Mouse (Mus musculus) heart, embryonic 13.5 days (tissue): Measurements from ENCODE around the gene Ccdc155. TPM values are rescaled to one million over a fixed set of nuclear protein-coding genes. Genes with fewer than 3 reads are reported as not detected.

Source experiments
- ATAC-seq: fragments of 200-750 bp; cut with Nextera tagmentation; 2 replicates; pipeline ENCODE4 v1.8.0; 2017; ENCODE audit warnings: moderate TSS enrichment; ENCODE audit not compliant: insufficient number of reproducible peaks, low FRiP score, low TSS enrichment; ENCODE audit errors: extremely low read depth
- H3K27ac ChIP-seq: fragments of 300-500 bp; sonication (generic); replicated peaks from 2 replicates; pipeline ENCODE4 v1.5.1; 2015; ENCODE audit warnings: moderate library complexity, mild to moderate bottlenecking, inconsistent platforms
- H3K27me3 ChIP-seq: fragments of 300-500 bp; sonication (generic); replicated peaks from 2 replicates; pipeline ENCODE4 v1.6.1; 2015; ENCODE audit warnings: mild to moderate bottlenecking, inconsistent platforms
- H3K36me3 ChIP-seq: fragments of 300-500 bp; sonication (generic); 2 replicates; pipeline ENCODE4 v1.6.1; 2015; ENCODE audit warnings: mild to moderate bottlenecking, inconsistent platforms
- H3K4me1 ChIP-seq: fragments of 300-500 bp; sonication (generic); 2 replicates; pipeline ENCODE4 v1.6.1; 2015; ENCODE audit warnings: inconsistent platforms
- H3K4me2 ChIP-seq: fragments of 300-500 bp; sonication (generic); 2 replicates; pipeline ENCODE4 v1.6.1; 2015; ENCODE audit warnings: inconsistent platforms, mild to moderate bottlenecking, moderate library complexity
- H3K4me3 ChIP-seq: fragments of 300-500 bp; sonication (generic); 2 replicates; pipeline ENCODE4 v1.5.1; 2015; ENCODE audit warnings: moderate library complexity, mild to moderate bottlenecking, inconsistent platforms
- H3K9ac ChIP-seq: fragments of 300-500 bp; sonication (generic); 2 replicates; pipeline ENCODE4 v1.6.1; 2015; ENCODE audit warnings: inconsistent platforms, mild to moderate bottlenecking, moderate library complexity
- H3K9me3 ChIP-seq: fragments of 300-500 bp; sonication (generic); 2 replicates; pipeline ENCODE4 v1.6.1; 2016; ENCODE audit warnings: inconsistent platforms
- WGBS: fragments of 180-500 bp; shearing (Covaris S2); methylation state at CpG from one replicate; pipeline ENCODE4 v1.1.7; 2015; ENCODE audit warnings: mixed read lengths; 5-methylcytosine and 5-hydroxymethylcytosine counted together
- polyA plus RNA-seq: library from polyadenylated mRNA; unstranded; fragments of >200 nt; fragmentation: Nextera tagmentation; extraction: Ambion mirVana; gene quantifications from 2 replicates; pipeline ENCODE4 v1.2.1, GENCODE M21; 2015

Gene Ccdc155
- polyA plus RNA-seq, 1 experiment from 2014 or later, result 0.51 TPM

- Histone ChIP-seq H3K27ac (no peak overlapping the region), H3K27me3 (peaks cover 59% of the 10 kb centered on the region), H3K4me1 (peaks cover 24% of the 10 kb centered on the region), H3K4me3 (peak overlapping the region; percentile 53; the same call in 1 of the 2 replicates), H3K9me3 (no peaks in the 10 kb centered on the region), H3K36me3 (peaks cover 29% of the 10 kb centered on the region), H3K4me2 (peak overlapping the region; percentile 81; the same call in 1 of the 2 replicates), H3K9ac (no peak overlapping the region; the same call in 1 of the 2 replicates)
- no peak for ATAC-seq
- WGBS, result 70% methylated on average over 9 of the region's 9 CpGs
These were observed 41.6 kb downstream of the Ccdc155 start for GRCm38 (mm10) chr7:45162996-45163615.

- Histone ChIP-seq H3K27me3 (peaks cover 53% of the 10 kb centered on the region), H3K4me3 (peak overlapping the region; percentile 53), H3K9ac (peak overlapping the region; percentile 71), H3K27ac (no peak overlapping the region), H3K36me3 (peaks cover 35% of the 10 kb centered on the region), H3K9me3 (no peaks in the 10 kb centered on the region), H3K4me1 (peaks cover 24% of the 10 kb centered on the region), H3K4me2 (peak overlapping the region; percentile 81)
- WGBS, result 30% methylated on average over 6 of the region's 6 CpGs
- ATAC-seq, result no peak
These were observed 42.1 kb downstream of the Ccdc155 start for GRCm38 (mm10) chr7:45162551-45162950.

DNA sequence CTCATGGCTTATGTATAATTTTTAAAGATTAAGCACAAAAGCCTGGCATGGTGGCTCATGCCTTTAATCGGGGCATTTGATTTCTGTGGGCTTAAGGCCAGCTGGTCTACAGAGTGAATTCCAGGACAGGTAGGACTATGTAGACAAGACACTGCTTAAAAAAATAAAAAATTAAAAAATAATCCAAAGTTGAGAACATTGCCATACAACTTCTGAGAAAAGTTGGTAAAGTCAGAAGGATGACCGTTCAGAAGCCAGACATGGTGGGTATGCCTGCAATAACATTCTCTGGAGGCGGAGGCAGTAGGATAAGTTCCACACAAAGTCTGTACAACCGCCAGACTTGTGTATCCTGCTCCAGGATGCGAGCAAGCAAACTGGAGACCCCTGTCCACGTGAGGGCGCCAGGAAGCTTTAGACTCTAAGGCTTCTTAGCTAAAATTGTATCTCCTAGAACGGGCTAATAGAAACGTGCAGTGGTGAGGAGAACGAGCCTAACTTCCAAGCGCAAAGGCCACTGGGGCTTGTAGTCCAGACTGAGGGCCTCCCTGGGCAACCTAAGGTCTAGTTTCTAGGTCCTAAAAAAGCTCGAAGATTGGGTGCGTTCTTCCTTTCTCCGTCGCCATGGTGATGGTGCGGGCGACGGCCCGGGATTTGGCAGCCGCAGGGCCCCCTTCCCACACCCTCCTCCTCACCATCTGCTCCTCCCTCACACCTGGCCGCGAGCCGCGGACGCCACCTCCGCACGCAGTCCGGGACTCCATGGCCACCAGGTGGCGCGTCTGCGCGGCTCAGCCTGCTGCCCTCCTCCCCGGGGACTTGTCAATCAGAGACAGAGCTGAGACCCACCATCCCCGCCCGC is 42.8 kb downstream of the Ccdc155 start:
- Histone ChIP-seq H3K27me3 (peaks cover 46% of the 10 kb centered on the region), H3K9me3 (no peaks in the 10 kb centered on the region), H3K4me2 (peak overlapping the region; percentile 81), H3K4me3 (peak overlapping the region; percentile 53), H3K4me1 (peaks cover 24% of the 10 kb centered on the region), H3K9ac (peak overlapping the region; percentile 71), H3K36me3 (peaks cover 39% of the 10 kb centered on the region), H3K27ac (no peak overlapping the region; the same call in 1 of the 2 replicates)
- ATAC-seq, result peak; percentile 64
- 4% methylated on average over 35 of the region's 35 CpGs for WGBS

GRCm38 (mm10) chr7:45160866-45161265 is 43.8 kb downstream of the Ccdc155 start:
- ATAC-seq, result no peak
- Histone ChIP-seq H3K27ac (no peak overlapping the region), H3K9ac (no peak overlapping the region), H3K4me3 (no peak overlapping the region), H3K27me3 (peaks cover 36% of the 10 kb centered on the region), H3K36me3 (peaks cover 48% of the 10 kb centered on the region), H3K4me2 (no peak overlapping the region), H3K4me1 (peaks cover 24% of the 10 kb centered on the region), H3K9me3 (no peaks in the 10 kb centered on the region)
- WGBS, result 88% methylated on average over 3 of the region's 3 CpGs

GRCm38 (mm10) chr7:45160316-45160800 is 44.3 kb downstream of the Ccdc155 start:
- H3K9me3 ChIP-seq, result no peaks in the 10 kb centered on the region
- H3K9ac ChIP-seq, result no peak overlapping the region
- H3K36me3 ChIP-seq, result peaks cover 48% of the 10 kb centered on the region
- H3K4me2 ChIP-seq, result no peak overlapping the region
- ATAC-seq, result no peak
- no peak overlapping the region for H3K27ac ChIP-seq
- H3K4me1 ChIP-seq, result peaks cover 25% of the 10 kb centered on the region
- H3K4me3 ChIP-seq, result no peak overlapping the region
- peaks cover 31% of the 10 kb centered on the region for H3K27me3 ChIP-seq
- 88% methylated on average over 6 of the region's 6 CpGs for WGBS

DNA sequence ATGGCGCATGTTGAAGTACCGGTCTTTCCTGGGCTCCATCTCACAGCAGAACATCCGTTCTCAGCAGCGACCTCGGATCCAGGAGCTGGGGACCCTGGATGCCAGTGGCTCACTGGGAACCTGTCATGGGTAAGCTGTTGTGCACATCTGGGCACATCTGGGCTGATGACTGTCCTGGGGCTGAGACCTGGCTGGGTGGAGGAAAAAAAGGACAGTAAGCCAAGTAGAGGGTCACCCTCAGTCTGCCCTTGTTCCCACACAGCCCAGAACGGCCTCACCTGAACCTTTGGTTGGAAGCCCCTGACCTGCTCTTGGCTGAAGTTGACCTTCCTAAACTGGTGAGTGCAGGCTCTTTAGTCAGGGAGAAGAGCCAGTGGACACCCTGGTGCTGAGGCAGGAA is 45.7 kb downstream of the Ccdc155 start:
- Histone ChIP-seq H3K9ac (0 out of 2 replicates have a peak overlapping the region, but pooled peaks have one; percentile 10), H3K4me1 (peaks cover 19% of the 10 kb centered on the region), H3K9me3 (no peaks in the 10 kb centered on the region), H3K4me3 (no peak overlapping the region), H3K27me3 (peaks cover 18% of the 10 kb centered on the region), H3K36me3 (peaks cover 48% of the 10 kb centered on the region), H3K27ac (no peak overlapping the region), H3K4me2 (no peak overlapping the region)
- 91% methylated on average over 6 of the region's 6 CpGs for WGBS
- ATAC-seq, result no peak

GRCm38 (mm10) chr7:45157459-45157858 is 47.2 kb downstream of the Ccdc155 start:
- no peak for ATAC-seq
- no peaks in the 10 kb centered on the region for H3K9me3 ChIP-seq
- H3K36me3 ChIP-seq, result peaks cover 48% of the 10 kb centered on the region
- peaks cover 2% of the 10 kb centered on the region for H3K27me3 ChIP-seq
- peaks cover 19% of the 10 kb centered on the region for H3K4me1 ChIP-seq
- WGBS, result 80% methylated on average over 14 of the region's 14 CpGs
- no peak overlapping the region for H3K4me3 ChIP-seq
- no peak overlapping the region for H3K9ac ChIP-seq
- H3K27ac ChIP-seq, result no peak overlapping the region
- no peak overlapping the region for H3K4me2 ChIP-seq

DNA sequence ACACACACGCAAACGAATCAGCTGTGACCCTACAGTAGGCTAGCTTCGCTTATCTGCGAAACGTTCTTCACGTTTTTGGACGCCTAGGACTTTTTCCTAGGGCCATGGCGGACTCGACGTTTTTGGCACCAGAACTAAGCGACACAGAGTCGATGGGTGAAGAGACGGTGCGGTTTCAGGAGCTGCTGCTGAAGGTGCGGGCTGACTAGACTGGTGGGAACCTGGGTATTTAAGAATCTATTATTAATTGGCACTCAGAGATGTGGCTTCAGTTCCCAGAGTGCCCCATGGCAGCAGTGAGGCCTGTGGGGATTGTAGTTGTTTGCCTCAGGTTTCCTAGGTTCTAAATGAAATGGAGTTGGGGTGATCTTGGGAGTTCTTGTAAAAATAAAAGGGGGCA is 48.5 kb downstream of the Ccdc155 start:
- WGBS, result 88% methylated on average over 15 of the region's 15 CpGs

DNA sequence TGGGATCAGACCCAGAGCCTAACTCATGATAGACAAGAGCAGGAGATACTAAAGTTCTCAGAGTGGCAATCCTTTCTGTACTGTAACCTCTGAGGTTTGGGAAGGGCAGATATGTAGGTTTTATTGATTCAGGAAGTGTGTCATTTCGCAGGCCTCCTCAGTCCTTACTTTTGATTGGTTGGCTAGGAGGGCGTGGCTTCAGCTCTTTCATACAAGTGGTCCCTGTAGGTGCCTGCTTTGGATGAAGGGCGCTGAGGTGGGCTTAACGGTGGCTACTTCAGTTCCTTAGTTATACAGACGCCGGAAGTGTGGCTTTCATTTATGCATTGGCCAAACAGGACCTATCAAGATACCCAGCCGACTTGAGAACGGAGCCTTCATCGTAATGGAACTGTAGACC is 49.1 kb downstream of the Ccdc155 start:
- Histone ChIP-seq H3K4me2 (peak overlapping the region; percentile 77; the same call in 1 of the 2 replicates), H3K36me3 (peaks cover 44% of the 10 kb centered on the region), H3K4me3 (no peak overlapping the region), H3K9ac (no peak overlapping the region), H3K9me3 (no peaks in the 10 kb centered on the region), H3K27ac (no peak overlapping the region), H3K4me1 (peaks cover 17% of the 10 kb centered on the region), H3K27me3 (no peaks in the 10 kb centered on the region)
- WGBS, result 85% methylated on average over 9 of the region's 9 CpGs
- no peak for ATAC-seq

More for the DNA sequence above, 48.5 kb downstream of the Ccdc155 start:
- no peaks in the 10 kb centered on the region for H3K9me3 ChIP-seq
- no peak for ATAC-seq
- H3K27me3 ChIP-seq, result no peaks in the 10 kb centered on the region
- H3K4me2 ChIP-seq, result no peak overlapping the region
- peaks cover 14% of the 10 kb centered on the region for H3K4me1 ChIP-seq
- H3K36me3 ChIP-seq, result peaks cover 48% of the 10 kb centered on the region
- no peak overlapping the region for H3K9ac ChIP-seq
- no peak overlapping the region for H3K27ac ChIP-seq
- no peak overlapping the region for H3K4me3 ChIP-seq

GRCm38 (mm10) chr7:45154993-45155514 is 49.6 kb downstream of the Ccdc155 start:
- peaks cover 38% of the 10 kb centered on the region for H3K36me3 ChIP-seq
- no peaks in the 10 kb centered on the region for H3K27me3 ChIP-seq
- H3K4me3 ChIP-seq, result peak overlapping the region; percentile 70
- no peaks in the 10 kb centered on the region for H3K9me3 ChIP-seq
- ATAC-seq, result no peak
- peak overlapping the region; percentile 77 for H3K4me2 ChIP-seq
- H3K9ac ChIP-seq, result peak overlapping the region; percentile 95
- H3K27ac ChIP-seq, result peak overlapping the region; percentile 32; the same call in 1 of the 2 replicates
- whole genome bisulfite sequencing, result 71% methylated on average over 12 of the region's 12 CpGs
- H3K4me1 ChIP-seq, result peaks cover 21% of the 10 kb centered on the region
